Mouse (Mus musculus) heart, adult 2 months (tissue): Measurements from ENCODE around the gene Prdm11.

Experiments used
- CTCF ChIP-seq: fragments of 200-600 bp; IDR thresholded peaks from 2 replicates; pipeline ENCODE4 v1.8.1; 2022; ENCODE audit warnings: antibody characterized with exemption, mild to moderate bottlenecking, moderate library complexity
- EP300 ChIP-seq: fragments of 200-500 bp; IDR thresholded peaks from 2 replicates; pipeline ENCODE4 v1.6.1; 2011; ENCODE audit warnings: low read depth, low read length, control low read depth; ENCODE audit not compliant: insufficient read depth
- POLR2A ChIP-seq: fragments of 200-500 bp; IDR thresholded peaks from 2 replicates; pipeline ENCODE4 v1.6.1; 2011; ENCODE audit warnings: mild to moderate bottlenecking, low read depth, low read length, control low read depth; ENCODE audit not compliant: insufficient read depth

- TF ChIP-seq EP300 (peak; percentile 78; the same call in 1 of the 2 replicates), CTCF (no peak), POLR2A (no peak; the same call in 1 of the 2 replicates)
These were observed 13.3 kb downstream of the Prdm11 start for GRCm38 (mm10) chr2:93032651-93033050.
